Mouse (Mus musculus): ENCODE data around the gene Olfr988.
"Not testable (repeated sequence)": the region's sequence is repeated elsewhere in the genome, so short reads cannot be mapped to it uniquely, and the experiment has no call there.

The Olfr988 gene

DNA sequence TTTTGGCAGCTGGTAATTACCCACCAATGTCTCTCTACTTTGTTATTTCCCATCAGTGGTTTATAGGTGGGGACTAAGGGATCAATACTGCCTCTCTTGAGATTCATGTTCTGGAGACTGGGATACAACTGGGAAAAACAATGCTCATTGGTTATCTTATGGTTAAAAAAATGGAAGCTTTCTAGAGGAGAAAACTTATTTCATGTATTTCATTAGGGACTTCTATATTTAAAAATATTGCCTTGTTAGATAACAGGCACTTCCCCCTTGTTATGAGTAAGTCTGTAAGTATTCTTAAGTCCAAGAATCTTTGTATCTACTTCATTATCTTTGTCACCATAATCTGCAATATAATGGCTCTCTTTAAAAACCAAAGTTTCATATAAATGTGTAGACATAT lies at the start of gene Olfr988:
Olfr988 (minus strand) TSS at position 101 of the 400 bp plus-strand sequence.
- not testable (repeated sequence) for DNase-seq

- no peak for DNase-seq
Observed at GRCm38 (mm10) chr2:85409369-85409768, 46.3 kb upstream of the Olfr988 start, which contains the start of gene Olfr992. TSS of gene Olfr992 (minus strand) at chr2:85409469.

DNA sequence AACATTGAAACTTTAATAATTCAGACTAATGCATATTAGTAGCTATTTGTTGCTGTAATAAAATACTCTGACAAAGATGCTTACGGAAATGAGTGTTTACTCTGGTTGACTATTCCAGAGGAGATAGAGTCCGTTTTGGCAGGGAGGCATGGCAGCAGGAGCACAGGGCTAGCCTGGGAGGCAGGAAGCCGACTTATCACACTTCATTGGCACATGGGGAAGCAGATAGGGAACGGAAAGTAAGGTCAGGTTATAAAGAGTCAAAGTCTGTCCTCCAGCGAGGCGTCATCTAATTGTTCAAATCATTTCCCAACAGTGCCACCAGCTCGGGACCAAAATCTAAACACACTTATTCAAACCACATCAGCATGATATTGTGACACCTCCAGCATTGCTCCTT lies 23.1 kb downstream of the Olfr988 start:
- DNase-seq, result no peak

DNA sequence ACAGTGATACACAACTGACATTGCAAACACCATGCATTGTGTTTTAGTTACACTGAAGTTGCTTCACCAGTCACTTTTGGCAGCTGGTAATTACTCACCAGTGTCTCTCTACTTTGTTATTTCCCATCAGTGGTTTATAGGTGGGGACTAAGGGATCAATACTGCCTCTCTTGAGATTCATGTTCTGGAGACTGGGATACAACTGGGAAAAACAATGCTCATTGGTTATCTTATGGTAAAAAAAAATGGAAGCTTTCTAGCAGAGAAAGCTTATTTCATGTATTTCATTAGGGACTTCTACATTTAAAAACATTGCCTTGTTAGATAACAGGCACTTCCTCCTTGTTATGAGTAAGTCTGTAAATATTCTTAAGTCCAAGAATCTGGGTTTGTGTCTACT lies 23.8 kb downstream of the Olfr988 start, which contains the start of gene Olfr987:
Olfr987 (minus strand) TSS at position 101 of the 400 bp plus-strand sequence.
- not testable (repeated sequence) for DNase-seq

DNA sequence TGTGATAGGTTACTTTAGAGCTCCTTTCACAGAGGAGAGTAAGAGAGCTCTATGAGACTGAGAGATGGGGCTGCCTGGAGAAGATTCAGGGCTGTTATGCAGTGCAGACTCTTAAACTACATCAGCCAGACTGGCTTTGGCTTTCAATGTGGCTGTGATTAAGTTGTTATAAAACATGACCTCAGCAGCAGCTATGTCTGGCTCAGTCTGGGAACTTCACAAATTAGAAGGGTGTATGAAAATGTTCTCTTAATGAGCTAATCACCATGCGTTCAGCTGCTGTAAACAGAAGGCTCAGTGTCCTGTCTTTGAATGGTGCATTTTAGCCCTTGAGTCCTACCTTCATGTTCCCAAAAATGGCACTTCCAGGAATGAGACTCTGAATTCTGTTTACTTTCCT lies 43.9 kb downstream of the Olfr988 start:
- DNase-seq, result no peak
